Mouse (Mus musculus): ENCODE results near the gene Auh.

Gene Auh

DNA sequence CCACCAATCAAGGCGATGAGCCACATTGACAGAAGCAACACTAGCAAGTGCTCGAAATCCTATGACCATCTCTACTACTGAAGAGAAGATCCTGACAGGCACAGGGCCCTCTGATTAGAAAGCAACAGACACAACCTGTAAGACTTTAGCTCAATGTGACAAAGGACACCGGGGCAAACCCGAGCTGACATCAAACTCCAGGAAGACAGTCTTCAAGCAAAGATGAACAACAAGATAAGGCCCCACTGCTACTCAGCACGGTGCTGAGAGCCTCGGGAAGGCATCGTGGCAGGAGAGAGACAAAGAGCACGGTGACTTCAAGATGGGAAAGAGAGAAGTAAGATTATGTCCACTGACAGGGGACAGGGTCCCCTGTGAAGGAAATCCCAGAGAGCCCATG, 7.5 kb downstream of the Auh start:
- in situ Hi-C loops (cut with MboI, MseI), result loop anchor here (5.0 kb wide), 1 partner anchor 60 kb away; the partner anchor contains the start of gene Nfil3

GRCm38 (mm10) chr13:52921065-52921825, 8.2 kb downstream of the Auh start:
- in situ Hi-C loops (cut with MboI, MseI), result loop anchor here (5.0 kb wide), 1 partner anchor 61 kb away; the partner anchor contains the start of gene Nfil3

- in situ Hi-C loops (cut with MboI, MseI), result loop anchor here (5.0 kb wide), 2 partner anchors 62 to 98 kb away; partner anchors contain the start of gene Nfil3
These were observed 9.6 kb downstream of the Auh start for GRCm38 (mm10) chr13:52919790-52920352.

- in situ Hi-C loops (cut with MboI, MseI), result loop anchor here (5.0 kb wide), 1 partner anchor 96 kb away; no protein-coding TSS in a partner anchor
These were observed 11.1 kb downstream of the Auh start for GRCm38 (mm10) chr13:52918333-52918732.

- in situ Hi-C loops (cut with MboI, MseI), result loop anchor here (5.0 kb wide), 1 partner anchor 92 kb away; no protein-coding TSS in a partner anchor
These were observed 14.8 kb downstream of the Auh start for GRCm38 (mm10) chr13:52914591-52915110.

- in situ Hi-C loops (cut with MboI, MseI), result no loop called here
These were observed 15.6 kb downstream of the Auh start for GRCm38 (mm10) chr13:52913926-52914325.

GRCm38 (mm10) chr13:52912495-52912894, 17.0 kb downstream of the Auh start:
- in situ Hi-C loops (cut with MboI, MseI), result no loop called here

GRCm38 (mm10) chr13:52911259-52911658, 18.2 kb downstream of the Auh start:
- in situ Hi-C loops (cut with MboI, MseI), result no loop called here

DNA sequence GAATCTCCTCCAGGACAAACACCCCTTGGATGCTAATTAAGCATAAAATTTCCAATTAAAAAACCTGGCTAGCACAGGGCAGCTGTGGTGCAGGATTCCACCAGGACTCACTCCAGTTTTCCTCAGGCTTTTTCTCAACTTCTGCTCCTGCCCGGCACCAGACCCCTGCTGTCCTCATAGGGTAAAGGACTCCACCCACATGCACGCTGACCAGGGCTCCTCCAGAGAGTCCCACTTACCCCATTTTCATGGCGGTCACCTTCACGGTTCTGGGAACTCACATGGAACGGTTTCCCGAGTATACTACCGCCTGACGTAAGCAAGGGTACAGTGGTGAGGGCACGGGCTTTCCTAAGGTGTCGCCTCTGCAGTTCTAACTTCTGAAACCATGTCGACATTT, 23.2 kb downstream of the Auh start:
- in situ Hi-C loops (cut with MboI, MseI), result no loop called here

GRCm38 (mm10) chr13:52904175-52904574, 25.3 kb downstream of the Auh start:
- in situ Hi-C loops (cut with MboI, MseI), result no loop called here

DNA sequence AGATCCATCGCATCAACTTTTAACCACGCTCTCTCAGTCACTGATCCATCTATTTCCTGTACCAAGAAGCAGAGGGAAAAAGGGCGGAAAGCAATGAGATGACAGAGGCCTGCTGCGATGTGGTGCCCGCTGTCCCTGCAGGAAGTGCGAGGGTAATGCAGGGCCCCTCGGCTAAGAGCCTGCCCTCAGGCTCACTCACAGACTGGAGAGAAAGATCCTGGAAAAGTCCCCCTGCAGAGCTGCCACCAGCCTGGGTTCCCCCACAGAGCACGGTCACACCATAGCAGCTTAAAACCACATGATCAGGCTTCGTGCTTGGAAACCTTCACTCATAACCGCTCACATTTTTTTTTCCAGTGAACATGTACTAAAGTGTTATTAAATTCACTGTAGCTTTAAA, 25.7 kb downstream of the Auh start:
- in situ Hi-C loops (cut with MboI, MseI), result no loop called here

- in situ Hi-C loops (cut with MboI, MseI), result no loop called here
These were observed 27.0 kb downstream of the Auh start for GRCm38 (mm10) chr13:52902517-52902916.

- in situ Hi-C loops (cut with MboI, MseI), result no loop called here
These were observed 29.8 kb downstream of the Auh start for GRCm38 (mm10) chr13:52899664-52900063.

DNA sequence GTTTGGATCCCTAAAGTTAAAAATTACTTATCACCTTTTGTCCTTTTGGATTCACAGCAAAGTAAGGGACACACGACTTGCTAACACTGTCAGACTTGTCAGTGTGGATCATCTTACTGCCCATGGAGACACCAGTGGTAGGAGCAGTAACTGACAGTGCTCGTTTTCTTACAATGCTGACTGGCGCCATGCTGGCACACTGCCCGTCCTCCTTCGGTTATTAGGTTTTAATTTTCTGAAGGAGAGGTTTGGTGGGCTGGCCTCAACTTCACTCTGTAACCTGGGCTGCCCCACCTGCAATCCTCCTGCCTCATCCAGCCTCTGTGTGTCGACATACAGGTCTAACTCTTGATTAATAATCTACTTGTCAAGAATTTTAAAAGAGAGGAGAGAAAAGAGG, 31.7 kb downstream of the Auh start:
- in situ Hi-C loops (cut with MboI, MseI), result no loop called here

DNA sequence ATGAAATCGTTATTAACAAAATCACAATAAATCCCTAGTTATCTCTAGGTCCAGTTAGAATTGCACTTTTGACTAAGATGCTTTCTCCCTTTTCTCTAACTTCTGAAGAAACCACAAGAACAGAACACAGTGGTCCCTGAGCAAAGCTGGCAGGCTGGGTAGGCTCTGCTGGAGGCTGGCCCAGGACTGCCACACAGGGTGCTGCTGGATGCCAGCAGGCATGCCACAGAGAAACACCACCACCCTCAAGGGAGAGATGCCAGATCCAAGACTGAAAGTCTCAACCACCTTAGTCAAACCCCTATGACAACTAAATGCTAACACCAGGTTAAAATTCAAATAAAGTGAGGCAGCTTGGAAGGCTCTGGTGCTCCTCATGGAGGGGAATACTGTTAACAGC, 36.7 kb downstream of the Auh start:
- in situ Hi-C loops (cut with MboI, MseI), result no loop called here

DNA sequence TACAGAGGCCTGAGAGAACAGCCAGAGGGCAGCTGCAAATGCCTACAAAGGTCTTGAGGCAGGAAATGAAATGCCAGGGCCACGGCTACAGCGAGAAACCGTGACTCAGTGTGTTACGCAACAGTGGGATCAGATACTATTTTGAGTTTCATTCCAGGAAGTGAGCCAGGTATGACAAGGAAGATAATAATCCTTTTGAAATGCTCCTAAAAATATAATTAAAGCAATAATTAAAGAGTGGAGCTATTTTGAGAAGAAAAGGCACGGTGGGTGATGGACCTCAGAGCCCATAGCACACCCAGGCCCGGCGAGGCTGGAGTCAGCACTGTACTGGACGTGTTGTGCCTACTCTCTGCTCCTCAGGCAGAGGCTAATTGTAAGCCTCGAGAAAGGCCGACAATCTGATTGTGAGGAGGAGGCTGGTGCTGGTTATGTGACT, 37.4 kb downstream of the Auh start:
- in situ Hi-C loops (cut with MboI, MseI), result no loop called here

DNA sequence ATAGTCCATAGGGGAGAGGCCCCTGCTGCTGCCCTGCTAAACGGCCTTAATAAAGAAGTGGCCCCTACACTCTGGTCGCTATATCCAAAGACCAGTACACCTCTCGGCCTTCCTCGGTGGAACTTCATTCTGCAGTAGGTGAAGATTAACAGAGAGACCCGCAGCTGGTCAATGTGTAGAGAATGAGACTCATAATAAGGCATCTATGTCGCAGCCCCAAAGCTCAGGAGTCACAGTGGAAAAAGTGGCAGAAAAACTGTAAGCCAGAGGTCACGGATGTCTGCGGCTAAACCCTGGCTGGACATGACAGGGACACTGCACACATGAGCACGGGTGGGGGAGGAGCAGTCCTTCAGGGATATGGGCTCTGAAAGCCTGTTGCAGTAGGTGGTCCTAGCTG, 39.2 kb downstream of the Auh start:
- in situ Hi-C loops (cut with MboI, MseI), result no loop called here

- in situ Hi-C loops (cut with MboI, MseI), result no loop called here
These were observed 42.7 kb downstream of the Auh start for GRCm38 (mm10) chr13:52886779-52887178.

- in situ Hi-C loops (cut with MboI, MseI), result no loop called here
These were observed 45.5 kb downstream of the Auh start for GRCm38 (mm10) chr13:52883960-52884326.

DNA sequence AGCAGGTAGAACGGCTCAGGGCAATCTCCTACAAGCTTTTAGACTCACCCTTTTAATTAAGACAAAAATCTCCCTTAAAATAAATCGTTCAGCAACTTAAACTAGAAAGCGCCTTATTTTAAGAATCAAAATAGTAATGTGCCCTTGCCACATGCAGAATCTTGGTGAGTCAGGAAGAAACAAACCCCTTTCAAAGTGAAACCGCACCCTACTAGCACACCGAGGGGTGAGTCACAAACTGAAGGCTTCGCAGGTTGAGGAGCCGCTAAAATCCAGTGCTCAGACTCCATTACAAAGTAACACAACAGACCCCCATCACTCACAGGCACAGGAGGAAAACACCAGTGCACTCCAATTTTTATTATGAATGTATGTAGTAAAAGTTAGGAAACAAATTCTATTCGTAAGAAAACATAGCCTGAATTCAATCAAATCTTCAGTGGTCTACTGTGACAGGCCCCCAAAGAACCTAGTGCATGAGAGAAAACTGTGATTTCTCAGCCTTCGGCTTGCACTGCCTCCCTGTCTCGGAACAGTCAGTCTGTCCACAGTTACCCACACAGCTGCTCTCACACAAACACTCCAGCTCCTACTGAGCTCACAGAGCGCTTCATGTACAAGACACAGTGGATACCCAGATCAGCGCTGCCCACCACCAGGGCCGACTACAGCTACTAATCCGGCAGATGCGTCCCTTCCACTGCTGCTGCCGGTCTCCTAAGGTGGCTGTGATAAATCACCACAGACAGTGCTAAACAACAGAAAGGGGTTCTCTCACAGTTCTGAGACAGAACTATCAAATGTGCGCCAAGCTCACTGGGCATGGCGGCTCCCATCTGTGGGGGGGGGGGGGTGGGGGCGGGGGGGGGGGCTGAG, 46.2 kb downstream of the Auh start:
- in situ Hi-C loops (cut with MboI, MseI), result no loop called here

- in situ Hi-C loops (cut with MboI, MseI), result no loop called here
These were observed 49.1 kb downstream of the Auh start for GRCm38 (mm10) chr13:52880386-52880785.

DNA sequence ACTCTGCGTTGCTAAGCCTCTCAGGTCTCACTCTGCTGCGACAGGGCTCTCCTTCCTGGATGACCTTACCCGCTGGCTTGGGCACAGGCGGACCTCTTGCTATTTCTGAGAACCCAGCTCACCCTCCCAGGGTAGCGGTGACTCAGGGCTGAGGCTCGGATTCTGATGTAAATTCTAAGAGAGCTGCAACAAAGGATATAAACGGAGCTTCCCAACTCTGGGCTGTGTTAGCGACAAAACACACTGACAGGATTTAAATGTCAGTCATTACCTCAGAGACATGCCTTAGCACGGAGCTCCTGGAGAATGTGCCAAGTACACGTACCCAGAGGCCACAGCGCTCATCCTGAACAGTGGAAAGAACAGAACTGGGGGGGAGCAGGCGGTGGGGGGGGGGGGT, 49.6 kb downstream of the Auh start:
- in situ Hi-C loops (cut with MboI, MseI), result loop anchor here (5.0 kb wide), 1 partner anchor 87 kb away; no protein-coding TSS in a partner anchor
